Mouse (Mus musculus) midbrain, embryonic 15.5 days (tissue): Measurements from ENCODE around the gene Pgf. TPM values are rescaled to one million over a fixed set of nuclear protein-coding genes. Genes with fewer than 3 reads are reported as not detected.
"Not testable (repeated sequence)": the region's sequence is repeated elsewhere in the genome, so short reads cannot be mapped to it uniquely, and the experiment has no call there.

Source experiments
- ATAC-seq: fragments of 200-750 bp; cut with Nextera tagmentation; replicated peaks from 2 replicates; pipeline ENCODE4 v1.8.0; 2017; ENCODE audit warnings: moderate TSS enrichment
- H3K27ac ChIP-seq: fragments of 300-500 bp; sonication (generic); 2 replicates; pipeline ENCODE4 v1.5.1; 2015; ENCODE audit warnings: mild to moderate bottlenecking, inconsistent platforms
- H3K27me3 ChIP-seq: fragments of 300-500 bp; sonication (generic); replicated peaks from 2 replicates; pipeline ENCODE4 v1.6.1; 2015; ENCODE audit warnings: inconsistent platforms
- H3K36me3 ChIP-seq: fragments of 300-500 bp; sonication (generic); replicated peaks from 2 replicates; pipeline ENCODE4 v1.6.1; 2015; ENCODE audit warnings: inconsistent platforms
- H3K4me1 ChIP-seq: fragments of 300-500 bp; sonication (generic); 2 replicates; pipeline ENCODE4 v1.6.1; 2015; ENCODE audit warnings: inconsistent platforms
- H3K4me2 ChIP-seq: fragments of 300-500 bp; sonication (generic); 2 replicates; pipeline ENCODE4 v1.6.1; 2015; ENCODE audit warnings: inconsistent platforms, mild to moderate bottlenecking, moderate library complexity
- H3K4me3 ChIP-seq: fragments of 300-500 bp; sonication (generic); 2 replicates; pipeline ENCODE4 v1.5.1; 2015; ENCODE audit warnings: mild to moderate bottlenecking, inconsistent platforms
- H3K9ac ChIP-seq: fragments of 300-500 bp; sonication (generic); 2 replicates; pipeline ENCODE4 v1.6.1; 2015; ENCODE audit warnings: mild to moderate bottlenecking, inconsistent platforms
- H3K9me3 ChIP-seq: fragments of 300-500 bp; sonication (generic); 2 replicates; pipeline ENCODE4 v1.6.1; 2016; ENCODE audit warnings: inconsistent platforms
- WGBS: fragments of 180-500 bp; shearing (Covaris S2); methylation state at CpG from one replicate; pipeline ENCODE4 v1.1.7; 2015; ENCODE audit warnings: mixed read lengths; 5-methylcytosine and 5-hydroxymethylcytosine counted together
- polyA plus RNA-seq: library from polyadenylated mRNA; unstranded; fragments of >200 nt; fragmentation: Nextera tagmentation; extraction: Ambion mirVana; gene quantifications from 2 replicates; pipeline ENCODE4 v1.2.1, GENCODE M21; 2015

Pgf gene
- polyA plus RNA-seq, 1 experiment from 2014 or later = 7.2 TPM

GRCm38 (mm10) chr12:85150321-85151001, 27.1 kb downstream of the Pgf start:
- H3K4me1 ChIP-seq = peaks cover 16% of the 10 kb centered on the region
- peak overlapping the region; percentile 53 for H3K4me3 ChIP-seq
- no peaks in the 10 kb centered on the region for H3K9me3 ChIP-seq
- peak overlapping the region; percentile 59 for H3K27ac ChIP-seq
- H3K36me3 ChIP-seq = 0 out of 2 replicates have a peak, but pooled peaks cover 2% of the 10 kb centered on the region
- H3K9ac ChIP-seq = peak overlapping the region; percentile 67
- 8% methylated on average over 20 of the region's 20 CpGs for WGBS
- no peaks in the 10 kb centered on the region for H3K27me3 ChIP-seq
- ATAC-seq = no peak; the same call in 1 of the 2 replicates
- H3K4me2 ChIP-seq = peak overlapping the region; percentile 71

GRCm38 (mm10) chr12:85146881-85147280, 30.7 kb downstream of the Pgf start:
- no peaks in the 10 kb centered on the region for H3K27me3 ChIP-seq
- peaks cover 16% of the 10 kb centered on the region for H3K4me1 ChIP-seq
- no peak overlapping the region for H3K4me2 ChIP-seq
- H3K36me3 ChIP-seq = peaks cover 11% of the 10 kb centered on the region
- no peak overlapping the region for H3K9ac ChIP-seq
- no peak for ATAC-seq
- no peak overlapping the region for H3K27ac ChIP-seq
- H3K9me3 ChIP-seq = no peaks in the 10 kb centered on the region
- no peak overlapping the region for H3K4me3 ChIP-seq
- WGBS = 77% methylated on average over 9 of the region's 9 CpGs

GRCm38 (mm10) chr12:85146355-85146754, 31.2 kb downstream of the Pgf start:
- Histone ChIP-seq H3K27me3 (no peaks in the 10 kb centered on the region), H3K9ac (no peak overlapping the region), H3K4me1 (peaks cover 13% of the 10 kb centered on the region), H3K9me3 (no peaks in the 10 kb centered on the region), H3K4me3 (no peak overlapping the region), H3K36me3 (peaks cover 11% of the 10 kb centered on the region), H3K4me2 (no peak overlapping the region), H3K27ac (no peak overlapping the region)
- WGBS = 37% methylated on average over 11 of the region's 11 CpGs
- ATAC-seq = no peak

GRCm38 (mm10) chr12:85145630-85146029, 32.0 kb downstream of the Pgf start:
- H3K4me1 ChIP-seq = peaks cover 13% of the 10 kb centered on the region
- H3K9me3 ChIP-seq = no peaks in the 10 kb centered on the region
- H3K4me3 ChIP-seq = no peak overlapping the region
- H3K4me2 ChIP-seq = no peak overlapping the region
- H3K36me3 ChIP-seq = peaks cover 11% of the 10 kb centered on the region
- H3K27me3 ChIP-seq = no peaks in the 10 kb centered on the region
- 62% methylated on average over 9 of the region's 9 CpGs for WGBS
- H3K9ac ChIP-seq = no peak overlapping the region
- ATAC-seq = no peak
- H3K27ac ChIP-seq = no peak overlapping the region

GRCm38 (mm10) chr12:85144821-85145220, 32.8 kb downstream of the Pgf start:
- H3K27ac ChIP-seq = no peak overlapping the region
- H3K4me2 ChIP-seq = no peak overlapping the region
- 93% methylated on average over 4 of the region's 4 CpGs for WGBS
- no peaks in the 10 kb centered on the region for H3K9me3 ChIP-seq
- no peak overlapping the region for H3K4me3 ChIP-seq
- no peak overlapping the region for H3K9ac ChIP-seq
- H3K27me3 ChIP-seq = no peaks in the 10 kb centered on the region
- ATAC-seq = no peak
- peaks cover 6% of the 10 kb centered on the region for H3K4me1 ChIP-seq
- H3K36me3 ChIP-seq = peaks cover 11% of the 10 kb centered on the region

- not testable (repeated sequence) for ATAC-seq, H3K9me3 ChIP-seq, H3K9ac ChIP-seq, H3K4me1 ChIP-seq, H3K4me2 ChIP-seq, H3K27ac ChIP-seq, H3K4me3 ChIP-seq, H3K27me3 ChIP-seq
- WGBS = 67% methylated on average over 2 of the region's 2 CpGs
- peaks cover 11% of the 10 kb centered on the region for H3K36me3 ChIP-seq
Observed at GRCm38 (mm10) chr12:85144276-85144675, 33.3 kb downstream of the Pgf start.

GRCm38 (mm10) chr12:85142803-85143202, 34.8 kb downstream of the Pgf start:
- H3K4me1 ChIP-seq = no peaks in the 10 kb centered on the region
- 21% methylated on average over 4 of the region's 4 CpGs for WGBS
- peak; percentile 51; the same call in 1 of the 2 replicates for ATAC-seq

GRCm38 (mm10) chr12:85141096-85141495, 36.5 kb downstream of the Pgf start:
- no peak for ATAC-seq
- Histone ChIP-seq H3K36me3 (peaks cover 18% of the 10 kb centered on the region), H3K4me1 (no peaks in the 10 kb centered on the region), H3K4me3 (no peak overlapping the region), H3K27ac (no peak overlapping the region), H3K9ac (no peak overlapping the region), H3K9me3 (no peaks in the 10 kb centered on the region), H3K27me3 (no peaks in the 10 kb centered on the region), H3K4me2 (no peak overlapping the region)
- 78% methylated on average over 6 of the region's 6 CpGs for WGBS

More at GRCm38 (mm10) chr12:85142803-85143202, 34.8 kb downstream of the Pgf start:
- H3K4me2 ChIP-seq = no peak overlapping the region
- no peak overlapping the region for H3K4me3 ChIP-seq
- H3K9me3 ChIP-seq = no peaks in the 10 kb centered on the region
- no peak overlapping the region for H3K27ac ChIP-seq
- no peaks in the 10 kb centered on the region for H3K27me3 ChIP-seq
- peaks cover 12% of the 10 kb centered on the region for H3K36me3 ChIP-seq
- no peak overlapping the region for H3K9ac ChIP-seq

- WGBS = 42% methylated on average over 18 of the region's 18 CpGs
Observed at GRCm38 (mm10) chr12:85140036-85140701, 37.4 kb downstream of the Pgf start.

GRCm38 (mm10) chr12:85136627-85137026, 41.0 kb downstream of the Pgf start:
- Histone ChIP-seq H3K4me2 (no peak overlapping the region), H3K27me3 (no peaks in the 10 kb centered on the region), H3K9me3 (no peaks in the 10 kb centered on the region), H3K36me3 (peaks cover 36% of the 10 kb centered on the region; the same call in 1 of the 2 replicates), H3K4me1 (no peaks in the 10 kb centered on the region), H3K9ac (no peak overlapping the region), H3K27ac (no peak overlapping the region), H3K4me3 (no peak overlapping the region)
- no peak for ATAC-seq
- WGBS = 85% methylated on average over 4 of the region's 4 CpGs

More at GRCm38 (mm10) chr12:85140036-85140701, 37.4 kb downstream of the Pgf start:
- Histone ChIP-seq H3K4me3 (no peak overlapping the region), H3K9ac (no peak overlapping the region), H3K9me3 (no peaks in the 10 kb centered on the region), H3K27me3 (no peaks in the 10 kb centered on the region), H3K4me2 (no peak overlapping the region), H3K27ac (no peak overlapping the region), H3K4me1 (no peaks in the 10 kb centered on the region), H3K36me3 (peaks cover 21% of the 10 kb centered on the region)
- no peak for ATAC-seq

GRCm38 (mm10) chr12:85135513-85136470, 41.8 kb downstream of the Pgf start:
- H3K4me3 ChIP-seq = no peak overlapping the region
- ATAC-seq = no peak
- no peak overlapping the region for H3K9ac ChIP-seq
- no peak overlapping the region for H3K27ac ChIP-seq
- no peaks in the 10 kb centered on the region for H3K27me3 ChIP-seq
- no peak overlapping the region for H3K4me2 ChIP-seq
- H3K36me3 ChIP-seq = peaks cover 42% of the 10 kb centered on the region; the same call in 1 of the 2 replicates
- no peaks in the 10 kb centered on the region for H3K4me1 ChIP-seq
- WGBS = 82% methylated on average over 19 of the region's 19 CpGs
- H3K9me3 ChIP-seq = no peaks in the 10 kb centered on the region
